Mouse (Mus musculus) cerebellum, adult 2 months (tissue): Measurements from ENCODE around the gene Sh3pxd2b. TPM values are rescaled to one million over a fixed set of nuclear protein-coding genes. Genes with fewer than 3 reads are reported as not detected.

Experiments used
- DNase-seq, 2 experiments: peaks; one replicate each; pipeline ENCODE4 v3.0.0; 2021
- H3K27ac ChIP-seq: fragments of 200-500 bp; 2 replicates; pipeline ENCODE4 v1.5.1; 2012; ENCODE audit warnings: low read length, control low read depth, inconsistent platforms; ENCODE audit not compliant: insufficient read depth
- H3K27me3 ChIP-seq: fragments of 200-500 bp; 2 replicates; pipeline ENCODE4 v1.6.1; 2012; ENCODE audit warnings: inconsistent platforms, mild to moderate bottlenecking, low read length, moderate library complexity; ENCODE audit not compliant: control insufficient read depth, insufficient read depth
- H3K4me1 ChIP-seq: fragments of 200-500 bp; 2 replicates; pipeline ENCODE4 v1.6.1; 2011; ENCODE audit warnings: low read length; ENCODE audit not compliant: control insufficient read depth, insufficient read depth
- H3K4me3 ChIP-seq: fragments of 200-500 bp; replicated peaks from 2 replicates; pipeline ENCODE3; 2011; ENCODE audit warnings: mild to moderate bottlenecking, low read depth, low read length, control low read depth; ENCODE audit not compliant: insufficient read depth
- CTCF ChIP-seq: fragments of 200-500 bp; IDR thresholded peaks from 2 replicates; pipeline ENCODE4 v1.5.1; 2011; ENCODE audit warnings: low read depth, mild to moderate bottlenecking, control low read depth, low read length, moderate library complexity, borderline replicate concordance; ENCODE audit not compliant: insufficient read depth
- POLR2A ChIP-seq: fragments of 200-500 bp; IDR thresholded peaks from 2 replicates; pipeline ENCODE4 v1.6.1; 2011; ENCODE audit warnings: low read length, control low read depth, borderline replicate concordance; ENCODE audit not compliant: insufficient read depth
- WGBS: fragments of 180-500 bp; shearing (Covaris S2); methylation state at CpG from one replicate; pipeline ENCODE4 v1.1.7; 2018; 5-methylcytosine and 5-hydroxymethylcytosine counted together
- polyA plus RNA-seq: library from polyadenylated mRNA; depleted of rRNA; stranded (reverse); fragments of >200 nt; gene quantifications from 2 replicates; pipeline ENCODE4 v1.2.3, GENCODE M21; 2012

Gene Sh3pxd2b
- polyA plus RNA-seq, 1 experiment, result 9.1 TPM

GRCm38 (mm10) chr11:32358399-32358798 lies 10.8 kb downstream of the Sh3pxd2b start:
- 74% methylated on average over 6 of the region's 6 CpGs for WGBS
- Histone ChIP-seq H3K27ac (no peak overlapping the region), H3K27me3 (no peaks in the 10 kb centered on the region)

DNA sequence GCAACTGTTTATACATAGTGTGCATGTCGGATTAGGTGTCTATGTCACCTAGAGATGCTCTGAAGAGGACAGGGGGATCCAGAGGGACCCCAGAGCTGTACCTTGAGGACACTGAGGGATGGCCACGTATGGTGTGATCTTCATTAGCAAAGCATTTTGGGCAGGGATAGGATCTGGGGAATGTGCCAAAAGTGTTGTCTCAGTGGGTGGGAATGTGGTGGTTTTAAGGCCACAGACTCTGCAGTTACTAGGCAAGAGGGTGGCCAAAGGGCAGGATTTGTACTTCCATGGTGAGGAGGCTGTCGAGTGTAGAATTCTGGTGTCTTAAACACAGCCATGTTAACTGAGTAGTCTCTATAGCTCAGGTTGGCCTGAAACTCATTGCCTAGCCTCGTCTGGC lies 11.9 kb downstream of the Sh3pxd2b start:
- WGBS, result 61% methylated on average over 4 of the region's 4 CpGs
- Histone ChIP-seq H3K4me1 (peaks cover 4% of the 10 kb centered on the region; the same call in 1 of the 2 replicates), H3K27me3 (no peaks in the 10 kb centered on the region), H3K4me3 (no peak overlapping the region), H3K27ac (no peak overlapping the region)
- DNase-seq, result no peak
- TF ChIP-seq CTCF, result no peak
- TF ChIP-seq POLR2A, result no peak

More at GRCm38 (mm10) chr11:32358399-32358798, 10.8 kb downstream of the Sh3pxd2b start:
- Histone ChIP-seq H3K4me3 (no peak overlapping the region), H3K4me1 (peaks cover 4% of the 10 kb centered on the region; the same call in 1 of the 2 replicates)
- DNase-seq, result no peak
- TF ChIP-seq CTCF (no peak), POLR2A (no peak)

GRCm38 (mm10) chr11:32361774-32362173 lies 14.2 kb downstream of the Sh3pxd2b start:
- TF ChIP-seq CTCF, result no peak
- TF ChIP-seq POLR2A, result no peak
- WGBS, result 94% methylated on average over 9 of the region's 9 CpGs

DNA sequence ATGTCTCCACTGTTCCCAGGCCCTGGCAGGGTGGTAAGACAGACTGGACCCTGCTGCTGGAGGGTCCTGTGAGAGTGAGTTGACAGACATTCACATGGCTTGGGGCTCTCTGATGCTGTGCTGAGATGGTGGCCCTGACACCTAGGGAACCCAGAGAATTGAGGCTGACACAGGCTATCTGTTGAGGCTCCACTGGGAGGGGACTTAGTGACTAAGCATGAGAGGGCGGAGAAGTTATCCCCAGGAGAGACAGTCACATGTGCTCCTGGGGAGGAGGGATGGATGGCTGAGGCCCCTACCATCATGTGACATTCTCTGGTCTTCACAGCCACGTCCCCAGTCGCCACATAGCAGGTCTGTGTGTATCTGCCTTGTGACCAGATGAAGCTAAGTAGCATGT lies 15.6 kb downstream of the Sh3pxd2b start:
- WGBS, result 69% methylated on average over 3 of the region's 3 CpGs
- no peak for DNase-seq
- no peak overlapping the region for H3K27ac ChIP-seq
- TF ChIP-seq POLR2A (no peak), CTCF (no peak)
- H3K4me1 ChIP-seq, result no peaks in the 10 kb centered on the region
- H3K27me3 ChIP-seq, result no peaks in the 10 kb centered on the region
- H3K4me3 ChIP-seq, result no peak overlapping the region

More at GRCm38 (mm10) chr11:32361774-32362173, 14.2 kb downstream of the Sh3pxd2b start:
- no peak for DNase-seq
- Histone ChIP-seq H3K4me1 (peaks cover 4% of the 10 kb centered on the region; the same call in 1 of the 2 replicates), H3K27ac (no peak overlapping the region), H3K27me3 (no peaks in the 10 kb centered on the region), H3K4me3 (no peak overlapping the region)

DNA sequence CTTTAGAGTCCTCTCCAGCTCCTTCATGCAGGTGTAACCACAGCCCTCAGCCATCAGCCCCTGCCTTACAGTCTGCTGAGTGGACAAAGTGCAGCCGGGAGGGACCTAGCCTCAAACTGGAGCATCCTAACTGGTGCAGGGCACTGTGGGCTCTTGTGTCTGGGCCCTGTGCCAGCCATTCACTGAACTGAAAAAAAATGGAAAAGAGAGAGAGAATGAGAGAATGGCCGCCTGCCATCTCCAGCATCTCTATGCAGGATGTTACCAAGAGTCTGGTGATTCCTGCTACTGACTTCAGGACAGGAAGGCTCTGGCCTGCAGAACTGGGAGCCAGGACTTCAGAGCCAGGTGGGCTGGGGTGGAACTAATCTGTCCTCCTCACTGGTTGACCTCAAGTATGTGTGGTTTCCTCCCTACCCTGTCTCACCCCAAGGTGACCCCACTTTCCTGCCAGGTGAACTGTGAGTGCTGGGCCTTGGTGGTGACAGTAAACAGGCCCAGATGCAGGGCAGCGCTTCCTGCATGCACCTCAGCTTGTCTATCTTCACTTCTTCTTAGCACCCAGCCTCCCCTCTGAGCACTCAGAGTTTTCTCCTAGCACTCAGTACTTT lies 16.1 kb downstream of the Sh3pxd2b start:
- peak in 1 of 2 experiments; percentile 43 for DNase-seq
- 56% methylated on average over 3 of the region's 3 CpGs for WGBS
- H3K27me3 ChIP-seq, result no peaks in the 10 kb centered on the region
- peak overlapping the region; percentile 2; the same call in 1 of the 2 replicates for H3K27ac ChIP-seq
- no peaks in the 10 kb centered on the region for H3K4me1 ChIP-seq
- TF ChIP-seq POLR2A, result no peak
- TF ChIP-seq CTCF, result no peak
- no peak overlapping the region for H3K4me3 ChIP-seq

DNA sequence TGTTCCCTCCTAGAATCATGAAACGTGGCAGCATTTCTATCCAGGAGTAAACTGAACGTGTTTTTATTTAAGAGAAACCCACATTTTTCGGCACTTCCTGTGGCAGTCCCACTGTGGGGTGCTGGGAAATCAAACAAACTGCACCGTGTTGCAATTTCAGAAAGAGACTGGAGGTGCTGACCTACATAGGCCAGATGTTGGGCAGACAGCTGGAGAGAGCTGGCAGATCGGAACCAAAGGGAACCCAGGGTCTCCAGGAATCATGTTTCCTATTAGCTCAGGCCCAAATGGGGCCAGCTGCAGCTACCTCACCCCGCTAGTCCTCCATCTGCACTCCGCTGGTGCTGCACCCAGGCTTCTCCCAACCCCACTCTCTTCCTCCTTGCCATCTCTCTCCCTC lies 16.8 kb downstream of the Sh3pxd2b start:
- H3K27ac ChIP-seq, result peak overlapping the region; percentile 2; the same call in 1 of the 2 replicates
- TF ChIP-seq CTCF (no peak), POLR2A (no peak)
- 86% methylated on average over 7 of the region's 7 CpGs for WGBS
- H3K4me1 ChIP-seq, result no peaks in the 10 kb centered on the region
- no peak for DNase-seq
- no peak overlapping the region for H3K4me3 ChIP-seq
- H3K27me3 ChIP-seq, result no peaks in the 10 kb centered on the region

- TF ChIP-seq CTCF (no peak), POLR2A (no peak)
These were observed 17.9 kb downstream of the Sh3pxd2b start for GRCm38 (mm10) chr11:32365498-32365897.

DNA sequence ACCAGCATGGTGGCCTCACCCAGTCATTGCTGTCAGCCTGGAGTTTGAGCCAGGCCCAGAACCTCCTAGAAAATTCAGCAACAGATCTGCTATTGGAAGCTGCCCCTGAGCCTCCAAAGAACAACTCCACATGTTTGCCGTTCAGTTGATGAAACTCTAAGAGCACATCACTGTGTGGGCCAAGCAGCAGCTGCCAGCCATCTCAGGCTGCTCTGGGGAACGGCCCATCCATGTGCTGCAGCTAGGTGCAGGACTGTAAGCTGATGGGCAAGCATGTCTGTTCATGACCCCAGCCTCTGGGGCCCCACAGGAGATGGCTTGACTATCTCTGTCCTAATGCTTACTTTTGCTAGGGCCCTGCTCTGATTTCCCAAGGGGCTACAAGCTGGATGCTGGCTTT lies 19.4 kb downstream of the Sh3pxd2b start:
- peaks cover 3% of the 10 kb centered on the region; the same call in 1 of the 2 replicates for H3K4me1 ChIP-seq
- H3K27ac ChIP-seq, result no peak overlapping the region
- H3K4me3 ChIP-seq, result no peak overlapping the region
- DNase-seq, result no peak
- TF ChIP-seq POLR2A, result no peak
- TF ChIP-seq CTCF, result no peak
- H3K27me3 ChIP-seq, result no peaks in the 10 kb centered on the region
- WGBS, result 60% methylated on average over 2 of the region's 2 CpGs

More at GRCm38 (mm10) chr11:32365498-32365897, 17.9 kb downstream of the Sh3pxd2b start:
- H3K27ac ChIP-seq, result no peak overlapping the region
- no peaks in the 10 kb centered on the region; the same call in 1 of the 2 replicates for H3K4me1 ChIP-seq
- no peak for DNase-seq
- H3K27me3 ChIP-seq, result no peaks in the 10 kb centered on the region
- whole genome bisulfite sequencing, result 91% methylated on average over 4 of the region's 4 CpGs
- H3K4me3 ChIP-seq, result no peak overlapping the region
